Mouse (Mus musculus) G1E (cell line): ENCODE data around the gene Tmeff1. TPM values are rescaled to one million over a fixed set of nuclear protein-coding genes. Genes with fewer than 3 reads are reported as not detected.

Experiments
- ATAC-seq: 2 replicates; pipeline ENCODE4 v1.8.0; 2016; ENCODE audit warnings: mild to moderate bottlenecking; ENCODE audit not compliant: insufficient number of reproducible peaks, poor library complexity, low FRiP score, severe bottlenecking; ENCODE audit errors: extremely low read depth
- DNase-seq: peaks from one replicate; pipeline ENCODE4 v3.0.0; 2012; ENCODE audit warnings: low spot score
- H3K27me3 ChIP-seq: 2 replicates; pipeline ENCODE4 v1.6.1; 2012; ENCODE audit warnings: mild to moderate bottlenecking, low read length, inconsistent platforms; ENCODE audit not compliant: insufficient read depth
- H3K36me3 ChIP-seq: replicated peaks from 2 replicates; pipeline ENCODE3; 2012; ENCODE audit warnings: mild to moderate bottlenecking, inconsistent platforms
- H3K4me1 ChIP-seq: 2 replicates; pipeline ENCODE4 v1.6.1; 2012; ENCODE audit warnings: low read depth, low read length, inconsistent platforms, mixed read lengths; ENCODE audit not compliant: insufficient read depth
- H3K4me3 ChIP-seq: 2 replicates; pipeline ENCODE4 v1.5.1; 2012; ENCODE audit warnings: low read depth, mild to moderate bottlenecking, inconsistent platforms, low read length, moderate library complexity, mixed read lengths
- H3K9me3 ChIP-seq: replicated peaks from 2 replicates; pipeline ENCODE4 v1.6.1; 2012; ENCODE audit warnings: inconsistent platforms
- CTCF ChIP-seq: IDR thresholded peaks from 2 replicates; pipeline ENCODE4 v1.5.1; 2012; ENCODE audit warnings: low read depth, low read length, inconsistent platforms, mixed read lengths
- GATA1 ChIP-seq: IDR thresholded peaks from 2 replicates; pipeline ENCODE4 v1.6.1; 2012; ENCODE audit warnings: borderline replicate concordance, low read length, inconsistent platforms, mixed read lengths
- GATA2 ChIP-seq: IDR thresholded peaks from 2 replicates; pipeline ENCODE4 v1.6.1; 2012; ENCODE audit warnings: low read depth, low read length, inconsistent platforms, borderline replicate concordance
- POLR2AphosphoS5 ChIP-seq: IDR thresholded peaks from 2 replicates; pipeline ENCODE4 v1.6.1; 2012; ENCODE audit warnings: low read depth, low read length, inconsistent platforms; ENCODE audit not compliant: insufficient replicate concordance
- TAL1 ChIP-seq: conservative IDR thresholded peaks from 2 replicates; pipeline ENCODE4 v1.6.1; 2012; ENCODE audit warnings: low read depth, low read length, inconsistent platforms, mixed read lengths
- polyA plus RNA-seq: library from polyadenylated mRNA; stranded (reverse); fragments of >175 nt; gene quantifications from 2 replicates; pipeline ENCODE4 v1.2.3, GENCODE M21; 2012
- total RNA-seq, 2 experiments: library from RNA; stranded (forward) in 1 of 2; stranded (reverse) in 1 of 2; fragments of 200-1000 nt in 1 of 2; fragments of >200 nt in 1 of 2; fragmentation: Nextera tagmentation in 1 of 2; gene quantifications; 2 replicates each; pipeline ENCODE4 v1.2.3; 2014 to 2017

Gene Tmeff1
- total and polyA plus RNA-seq, 3 experiments, result not detected

DNA sequence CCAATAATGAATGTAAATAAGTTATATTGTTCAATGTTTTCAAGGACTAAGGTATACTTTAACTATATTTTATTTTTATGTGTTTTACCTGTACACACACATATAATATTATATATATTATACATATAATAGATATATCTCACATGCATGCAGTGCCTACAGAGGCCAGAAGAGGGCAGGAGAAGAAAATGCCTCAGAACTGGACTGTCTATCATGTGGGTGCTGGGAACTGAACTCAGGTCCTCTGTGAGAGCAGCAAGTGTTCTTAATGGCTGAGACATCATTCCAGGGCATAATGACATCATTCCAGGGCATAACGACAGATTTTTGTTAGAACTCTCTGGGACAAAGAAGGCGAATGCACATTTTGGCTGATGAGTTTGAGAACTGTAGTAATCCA lies 2.6 kb downstream of the Tmeff1 start:
- TF ChIP-seq GATA2 (no peak), CTCF (no peak), GATA1 (no peak), TAL1 (no peak), POLR2AphosphoS5 (no peak)
- 0 out of 2 replicates have a peak, but pooled peaks cover 2% of the 10 kb centered on the region for H3K27me3 ChIP-seq
- H3K36me3 ChIP-seq, result no peaks in the 10 kb centered on the region
- no peak for ATAC-seq
- no peak overlapping the region for H3K4me3 ChIP-seq
- peaks cover 42% of the 10 kb centered on the region for H3K9me3 ChIP-seq
- DNase-seq, result no peak
- H3K4me1 ChIP-seq, result no peaks in the 10 kb centered on the region

DNA sequence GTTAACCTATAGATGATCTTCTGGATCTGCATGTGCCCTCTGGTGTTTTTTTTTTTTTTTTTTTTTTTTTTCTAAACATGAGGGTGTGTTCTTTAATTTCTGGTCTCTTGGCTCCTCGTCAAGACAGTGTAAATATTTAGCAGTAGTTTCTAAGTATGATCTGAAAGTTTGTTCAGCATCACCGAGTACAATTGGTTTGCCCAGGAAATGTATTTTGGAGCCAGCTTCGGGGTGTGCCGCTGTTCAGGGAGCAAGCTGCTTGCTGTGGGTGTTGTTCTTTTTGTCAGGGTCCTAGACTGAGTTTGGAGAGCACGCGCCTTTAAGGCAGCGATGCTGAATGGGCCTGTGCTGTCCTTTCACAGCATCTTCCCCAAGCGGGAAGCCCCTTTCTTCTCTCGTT lies 3.6 kb downstream of the Tmeff1 start:
- no peak for ATAC-seq
- Histone ChIP-seq H3K27me3 (0 out of 2 replicates have a peak, but pooled peaks cover 2% of the 10 kb centered on the region), H3K4me1 (no peaks in the 10 kb centered on the region)

DNA sequence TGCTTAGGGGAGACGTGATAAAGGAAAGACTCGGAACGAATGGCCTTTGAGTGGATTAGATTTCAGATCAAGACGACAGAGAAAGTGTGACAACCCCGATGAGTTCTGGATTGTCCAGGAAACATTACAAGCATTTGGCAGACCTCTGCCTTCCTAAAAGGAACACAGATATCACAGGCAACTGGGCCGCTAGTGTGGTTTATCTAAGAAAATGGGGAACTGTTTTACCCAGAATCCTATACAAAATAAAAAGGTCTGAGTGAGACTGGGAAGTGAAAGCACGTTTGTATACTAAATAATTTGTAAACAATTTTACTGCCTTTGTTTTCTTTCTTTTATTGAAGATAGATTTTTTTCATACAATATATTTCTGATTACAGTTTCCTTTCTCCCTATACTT lies 5.9 kb downstream of the Tmeff1 start:
- TF ChIP-seq CTCF (no peak), GATA2 (no peak), POLR2AphosphoS5 (no peak), GATA1 (no peak), TAL1 (no peak)
- Histone ChIP-seq H3K4me1 (no peaks in the 10 kb centered on the region), H3K4me3 (no peak overlapping the region), H3K36me3 (no peaks in the 10 kb centered on the region), H3K9me3 (peaks cover 31% of the 10 kb centered on the region), H3K27me3 (no peaks in the 10 kb centered on the region)
- ATAC-seq (no peak), DNase-seq (no peak)

More for the DNA sequence above, 3.6 kb downstream of the Tmeff1 start:
- DNase-seq, result no peak
- peaks cover 44% of the 10 kb centered on the region for H3K9me3 ChIP-seq
- H3K36me3 ChIP-seq, result no peaks in the 10 kb centered on the region
- no peak for TF ChIP-seq TAL1
- no peak for TF ChIP-seq GATA2
- no peak for TF ChIP-seq POLR2AphosphoS5
- TF ChIP-seq CTCF, result no peak
- H3K4me3 ChIP-seq, result no peak overlapping the region

DNA sequence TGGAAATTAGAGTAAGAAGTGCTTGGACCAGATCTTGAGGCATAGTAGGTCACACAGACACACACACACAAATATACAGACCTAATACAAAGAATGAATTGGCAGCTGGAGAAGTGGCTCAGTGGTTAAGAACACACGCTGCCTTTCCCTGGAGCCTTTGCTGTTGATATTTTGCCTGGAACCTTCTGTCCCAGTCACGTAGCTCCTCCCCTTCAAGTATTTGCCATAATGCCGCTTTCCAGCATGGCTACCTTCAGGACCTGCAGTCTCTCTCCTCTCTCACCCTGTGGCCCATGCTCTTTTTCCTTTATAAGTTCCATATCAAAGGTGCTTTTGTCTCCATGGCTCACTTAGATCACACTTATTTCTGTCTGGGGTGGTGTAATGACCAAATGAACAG lies 6.4 kb downstream of the Tmeff1 start:
- Histone ChIP-seq H3K4me3 (no peak overlapping the region), H3K27me3 (no peaks in the 10 kb centered on the region), H3K36me3 (no peaks in the 10 kb centered on the region), H3K4me1 (no peaks in the 10 kb centered on the region), H3K9me3 (peaks cover 26% of the 10 kb centered on the region)
- no peak for TF ChIP-seq GATA2
- no peak for TF ChIP-seq POLR2AphosphoS5
- TF ChIP-seq CTCF, result no peak
- DNase-seq, result no peak
- ATAC-seq, result no peak

DNA sequence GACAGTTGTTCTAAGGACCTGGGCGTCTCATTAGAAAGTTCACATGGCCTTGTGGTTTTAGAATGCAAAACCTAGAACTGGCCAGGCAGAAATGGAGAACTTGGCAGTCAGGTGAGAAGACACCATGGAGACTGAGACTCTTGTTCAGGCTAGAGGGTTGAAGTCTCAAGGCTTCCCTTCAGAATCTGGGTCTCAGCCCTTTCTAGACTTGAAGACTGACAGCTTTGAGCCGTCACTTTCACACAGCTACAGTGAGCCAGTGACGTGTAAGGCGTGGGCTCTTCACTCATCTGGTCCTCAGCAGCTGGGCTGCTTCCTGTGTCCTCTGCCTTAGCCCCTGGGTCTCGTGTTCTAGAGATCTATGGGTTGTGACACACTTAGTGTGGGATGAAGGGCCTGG lies 7.4 kb downstream of the Tmeff1 start:
- Histone ChIP-seq H3K36me3 (no peaks in the 10 kb centered on the region), H3K9me3 (peaks cover 25% of the 10 kb centered on the region), H3K4me3 (no peak overlapping the region), H3K27me3 (no peaks in the 10 kb centered on the region), H3K4me1 (no peaks in the 10 kb centered on the region)
- TF ChIP-seq POLR2AphosphoS5, result no peak
- no peak for TF ChIP-seq CTCF
- no peak for TF ChIP-seq GATA2
- TF ChIP-seq GATA1, result no peak
- TF ChIP-seq TAL1, result no peak
- no peak for DNase-seq
- no peak for ATAC-seq

DNA sequence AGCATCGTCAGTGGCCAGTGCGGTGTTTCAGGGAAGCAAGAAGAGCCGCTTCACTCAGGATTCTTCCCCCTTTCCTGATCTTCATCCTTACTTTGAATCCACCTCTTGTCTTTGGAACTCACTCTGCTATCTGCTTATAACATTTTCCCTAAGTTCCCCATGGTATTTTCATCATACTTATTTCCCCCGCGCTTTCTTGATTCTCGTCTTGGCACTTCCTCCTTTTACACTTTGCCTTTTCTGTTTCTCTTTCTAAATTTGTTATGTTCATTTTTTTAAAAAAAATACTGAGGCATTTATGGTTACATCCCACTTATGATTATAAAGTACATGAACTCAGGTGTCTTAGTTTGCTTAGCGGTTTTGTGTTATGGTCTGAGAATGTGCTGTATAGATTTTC lies 7.9 kb downstream of the Tmeff1 start:
- H3K27me3 ChIP-seq, result no peaks in the 10 kb centered on the region
- no peak for DNase-seq
- TF ChIP-seq GATA2 (no peak), CTCF (no peak), GATA1 (no peak), TAL1 (no peak), POLR2AphosphoS5 (no peak)
- H3K9me3 ChIP-seq, result peaks cover 24% of the 10 kb centered on the region
- H3K4me1 ChIP-seq, result no peaks in the 10 kb centered on the region
- H3K4me3 ChIP-seq, result no peak overlapping the region
- H3K36me3 ChIP-seq, result no peaks in the 10 kb centered on the region
- no peak for ATAC-seq

DNA sequence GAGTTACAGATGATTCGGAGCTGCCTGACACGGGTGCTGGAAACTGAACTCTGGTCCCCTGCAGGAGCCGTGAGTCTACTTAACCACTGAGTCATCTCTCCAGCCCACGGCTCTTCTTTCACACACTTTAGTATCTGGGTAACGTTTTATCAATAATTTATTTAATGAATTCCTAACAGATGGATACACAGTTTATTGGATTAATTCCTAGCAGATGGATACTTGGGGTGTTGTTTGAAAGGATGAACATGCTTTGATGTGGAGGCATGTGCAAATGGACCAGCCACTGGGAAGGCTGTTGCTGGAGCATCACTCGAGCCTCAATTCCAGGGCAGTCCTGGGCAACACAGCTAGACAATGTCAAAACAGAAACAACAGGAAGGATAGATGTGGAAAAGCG lies 11.1 kb downstream of the Tmeff1 start:
- no peak for ATAC-seq

More for the DNA sequence above, 11.1 kb downstream of the Tmeff1 start:
- TF ChIP-seq TAL1 (no peak), CTCF (no peak), GATA2 (no peak), POLR2AphosphoS5 (no peak), GATA1 (no peak)
- no peaks in the 10 kb centered on the region for H3K36me3 ChIP-seq
- H3K9me3 ChIP-seq, result peaks cover 29% of the 10 kb centered on the region
- DNase-seq, result no peak
- H3K4me1 ChIP-seq, result no peaks in the 10 kb centered on the region
- no peaks in the 10 kb centered on the region for H3K27me3 ChIP-seq
- no peak overlapping the region for H3K4me3 ChIP-seq
